Mouse (Mus musculus) MEL (cell line): ENCODE data around the gene Dgke.

Source experiments
- CHD2 ChIP-seq: IDR thresholded peaks from 2 replicates; pipeline ENCODE4 v1.6.1; 2011; ENCODE audit warnings: low read length, improper control_type of control experiment
- E2F4 ChIP-seq: IDR thresholded peaks from 2 replicates; pipeline ENCODE4 v1.6.1; 2011; ENCODE audit warnings: low read depth, low read length, improper control_type of control experiment, borderline replicate concordance
- EP300 ChIP-seq, 2 experiments: IDR thresholded peaks; 2 replicates each; pipeline ENCODE4 v1.6.1; 2011; ENCODE audit warnings: improper control_type of control experiment in 2 of 2, low read length in 2 of 2, low read depth in 1 of 2, mild to moderate bottlenecking in 1 of 2
- GATA1 ChIP-seq: IDR thresholded peaks from 2 replicates; pipeline ENCODE4 v1.6.1; 2011; ENCODE audit warnings: low read depth, low read length, improper control_type of control experiment
- MAFK ChIP-seq: IDR thresholded peaks from 2 replicates; pipeline ENCODE4 v1.6.1; 2011; ENCODE audit warnings: low read depth, mild to moderate bottlenecking, low read length, improper control_type of control experiment, borderline replicate concordance
- MEF2A ChIP-seq: IDR thresholded peaks from 2 replicates; pipeline ENCODE4 v1.6.1; 2014; ENCODE audit warnings: low read depth, mild to moderate bottlenecking, inconsistent platforms, low read length, improper control_type of control experiment; ENCODE audit not compliant: poor library complexity, insufficient replicate concordance, severe bottlenecking; ENCODE audit errors: extremely low read depth
- POLR2A ChIP-seq, 2 experiments: IDR thresholded peaks; 2 replicates each; pipeline ENCODE4 v1.6.1; 2011 to 2012; ENCODE audit warnings: low read length in 2 of 2, mild to moderate bottlenecking in 2 of 2, control low read depth in 1 of 2, improper control_type of control experiment in 1 of 2, low read depth in 1 of 2, moderate library complexity in 1 of 2; ENCODE audit not compliant: control insufficient read depth in 1 of 2, insufficient read depth in 1 of 2, poor library complexity in 1 of 2
- POLR2AphosphoS2 ChIP-seq: IDR thresholded peaks from 2 replicates; pipeline ENCODE4 v1.6.1; 2011; ENCODE audit warnings: low read length, improper control_type of control experiment
- RCOR1 ChIP-seq: IDR thresholded peaks from 2 replicates; pipeline ENCODE4 v1.6.1; 2012; ENCODE audit warnings: low read depth, mild to moderate bottlenecking, inconsistent platforms, low read length, improper control_type of control experiment
- TAL1 ChIP-seq: IDR thresholded peaks from 2 replicates; pipeline ENCODE4 v1.6.1; 2012; ENCODE audit warnings: mild to moderate bottlenecking, inconsistent platforms, low read length, moderate library complexity, mixed read lengths
- TBP ChIP-seq: IDR thresholded peaks from 2 replicates; pipeline ENCODE4 v1.8.0; 2011; ENCODE audit warnings: low read depth, low read length, improper control_type of control experiment
- TCF12 ChIP-seq: IDR thresholded peaks from 2 replicates; pipeline ENCODE4 v1.6.1; 2014; ENCODE audit warnings: low read depth, mild to moderate bottlenecking, inconsistent platforms, low read length, improper control_type of control experiment, moderate library complexity
- UBTF ChIP-seq: IDR thresholded peaks from 2 replicates; pipeline ENCODE4 v1.6.1; 2012; ENCODE audit warnings: low read depth, mild to moderate bottlenecking, inconsistent platforms, low read length, improper control_type of control experiment, moderate library complexity, borderline replicate concordance; ENCODE audit not compliant: insufficient read depth
- ZMIZ1 ChIP-seq: IDR thresholded peaks from 2 replicates; pipeline ENCODE4 v1.6.1; 2012; ENCODE audit warnings: low read depth, mild to moderate bottlenecking, inconsistent platforms, low read length, improper control_type of control experiment, moderate library complexity

GRCm38 (mm10) chr11:89095306-89095705, 28.7 kb upstream of the Dgke start:
- TF ChIP-seq EP300 (IDR thresholded peaks at IDR 0.05; ENCODE audit: low read depth in 1 of 2, low read length in 2 of 2), result no peak
- TF ChIP-seq CHD2, result no peak
- TF ChIP-seq MAFK, result no peak
- no peak for TF ChIP-seq RCOR1
- no peak for TF ChIP-seq POLR2A (IDR thresholded peaks at IDR 0.05; ENCODE audit: control insufficient read depth in 1 of 2, insufficient read depth in 1 of 2, low read depth in 1 of 2, low read length in 2 of 2, poor library complexity in 1 of 2)
- no peak for TF ChIP-seq MEF2A
- TF ChIP-seq UBTF, result no peak
- TF ChIP-seq POLR2AphosphoS2, result no peak
- TF ChIP-seq TCF12, result no peak
- no peak for TF ChIP-seq TAL1
- TF ChIP-seq ZMIZ1, result no peak
- TF ChIP-seq TBP, result no peak
- TF ChIP-seq E2F4, result no peak
- TF ChIP-seq GATA1, result no peak
